Mouse (Mus musculus) erythroblast, embryonic 14.5 days (primary cell): ENCODE data around the gene Magi1. TPM values are rescaled to one million over a fixed set of nuclear protein-coding genes. Genes with fewer than 3 reads are reported as not detected.

Source experiments
- H3K27me3 ChIP-seq: 2 replicates; pipeline ENCODE4 v1.6.1; 2012; ENCODE audit warnings: inconsistent platforms; ENCODE audit not compliant: control insufficient read depth
- H3K36me3 ChIP-seq: 2 replicates; pipeline ENCODE4 v1.6.1; 2012; ENCODE audit warnings: mild to moderate bottlenecking, inconsistent platforms; ENCODE audit not compliant: control insufficient read depth
- H3K4me1 ChIP-seq: 2 replicates; pipeline ENCODE4 v1.6.1; 2012; ENCODE audit warnings: inconsistent platforms; ENCODE audit not compliant: control insufficient read depth
- H3K4me3 ChIP-seq: replicated peaks from 2 replicates; pipeline ENCODE3; 2012; ENCODE audit warnings: moderate library complexity, mild to moderate bottlenecking, inconsistent platforms
- H3K9me3 ChIP-seq: 2 replicates; pipeline ENCODE4 v1.6.1; 2012; ENCODE audit warnings: low read length, inconsistent platforms, mixed read lengths; ENCODE audit not compliant: control insufficient read depth
- GATA1 ChIP-seq: IDR thresholded peaks from 2 replicates; pipeline ENCODE4 v1.6.1; 2012; ENCODE audit warnings: low read length, inconsistent platforms, mixed read lengths
- TAL1 ChIP-seq: IDR thresholded peaks from 3 replicates; pipeline ENCODE4 v1.6.1; 2012; ENCODE audit warnings: low read length, inconsistent platforms, mixed read lengths
- polyA plus RNA-seq: library from polyadenylated mRNA; stranded (reverse); fragments of >175 nt; gene quantifications from 2 replicates; pipeline ENCODE4 v1.2.3, GENCODE M21; 2012

The Magi1 gene
- polyA plus RNA-seq, 1 experiment = 0.16 TPM

GRCm38 (mm10) chr6:93728791-93729190, 554.9 kb downstream of the Magi1 start:
- no peak for TF ChIP-seq TAL1
- TF ChIP-seq GATA1 = no peak
- Histone ChIP-seq H3K27me3 (no peaks in the 10 kb centered on the region), H3K4me3 (no peak overlapping the region), H3K4me1 (no peaks in the 10 kb centered on the region), H3K36me3 (no peaks in the 10 kb centered on the region), H3K9me3 (no peaks in the 10 kb centered on the region)

- TF ChIP-seq TAL1 = no peak
- no peak for TF ChIP-seq GATA1
- no peaks in the 10 kb centered on the region for H3K36me3 ChIP-seq
Observed at GRCm38 (mm10) chr6:93727630-93728178, 556.0 kb downstream of the Magi1 start.

DNA sequence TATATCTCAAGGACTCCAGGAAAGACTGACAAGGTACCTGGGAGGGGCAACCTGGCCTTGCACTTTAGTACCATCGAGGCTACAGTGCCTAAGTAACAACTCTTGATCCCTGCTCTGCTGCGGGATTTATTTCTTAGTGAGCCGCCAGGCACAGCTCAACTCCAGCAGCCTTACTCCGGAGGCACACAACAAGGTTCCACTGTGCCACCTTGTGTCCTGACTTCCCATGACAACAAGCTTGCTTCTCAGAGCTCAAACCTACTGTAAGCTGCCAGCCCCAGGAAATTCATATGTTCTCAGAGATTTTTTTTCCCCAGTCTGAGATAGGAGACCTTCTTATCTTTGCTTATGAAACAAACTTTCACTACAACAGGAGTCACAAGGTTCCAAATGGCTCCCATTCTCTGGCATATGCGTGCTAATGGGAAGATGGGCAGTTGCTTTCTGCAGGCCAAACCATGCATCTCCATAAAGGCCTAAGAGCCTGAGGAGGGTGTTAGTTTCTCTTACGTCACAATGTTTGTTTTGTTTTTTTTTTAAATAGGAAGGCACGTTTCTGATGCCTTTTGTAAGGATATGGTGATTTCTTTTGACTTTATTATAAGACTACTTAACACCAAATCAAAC, 556.8 kb downstream of the Magi1 start:
- TF ChIP-seq TAL1 = no peak
- TF ChIP-seq GATA1 = no peak
- H3K27me3 ChIP-seq = no peaks in the 10 kb centered on the region
- H3K36me3 ChIP-seq = no peaks in the 10 kb centered on the region

More at GRCm38 (mm10) chr6:93727630-93728178, 556.0 kb downstream of the Magi1 start:
- H3K9me3 ChIP-seq = no peaks in the 10 kb centered on the region
- H3K27me3 ChIP-seq = no peaks in the 10 kb centered on the region
- H3K4me3 ChIP-seq = no peak overlapping the region
- H3K4me1 ChIP-seq = no peaks in the 10 kb centered on the region

DNA sequence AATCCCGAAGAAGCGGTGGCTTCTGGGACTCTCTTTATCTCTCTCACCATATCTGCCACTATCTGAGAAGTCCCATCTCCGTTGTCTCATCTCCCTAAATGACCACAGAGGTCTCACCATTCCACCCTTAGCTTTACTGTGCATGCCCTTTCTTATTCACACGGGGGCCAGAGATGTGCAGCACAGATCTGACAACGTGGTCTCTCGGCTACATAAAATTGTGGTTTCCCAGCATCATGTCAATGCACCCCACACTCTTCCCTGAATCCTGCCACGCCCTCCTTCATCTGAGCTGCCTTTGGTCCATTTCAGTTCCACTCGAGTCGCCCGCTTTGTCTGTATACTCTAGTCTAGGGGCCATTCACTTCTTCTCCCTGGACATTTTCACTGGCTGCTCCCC, 557.6 kb downstream of the Magi1 start:
- TF ChIP-seq GATA1 = no peak
- no peak for TF ChIP-seq TAL1
- no peaks in the 10 kb centered on the region for H3K27me3 ChIP-seq
- H3K4me3 ChIP-seq = no peak overlapping the region
- no peaks in the 10 kb centered on the region for H3K9me3 ChIP-seq
- H3K36me3 ChIP-seq = no peaks in the 10 kb centered on the region
- no peaks in the 10 kb centered on the region for H3K4me1 ChIP-seq

More for the DNA sequence above, 556.8 kb downstream of the Magi1 start:
- Histone ChIP-seq H3K4me3 (no peak overlapping the region), H3K4me1 (no peaks in the 10 kb centered on the region), H3K9me3 (no peaks in the 10 kb centered on the region)

GRCm38 (mm10) chr6:93724749-93725148, 559.0 kb downstream of the Magi1 start:
- no peaks in the 10 kb centered on the region for H3K36me3 ChIP-seq
- no peaks in the 10 kb centered on the region for H3K9me3 ChIP-seq
- no peaks in the 10 kb centered on the region for H3K4me1 ChIP-seq
- no peak overlapping the region for H3K4me3 ChIP-seq
- no peak for TF ChIP-seq TAL1
- no peak for TF ChIP-seq GATA1
- no peaks in the 10 kb centered on the region for H3K27me3 ChIP-seq

DNA sequence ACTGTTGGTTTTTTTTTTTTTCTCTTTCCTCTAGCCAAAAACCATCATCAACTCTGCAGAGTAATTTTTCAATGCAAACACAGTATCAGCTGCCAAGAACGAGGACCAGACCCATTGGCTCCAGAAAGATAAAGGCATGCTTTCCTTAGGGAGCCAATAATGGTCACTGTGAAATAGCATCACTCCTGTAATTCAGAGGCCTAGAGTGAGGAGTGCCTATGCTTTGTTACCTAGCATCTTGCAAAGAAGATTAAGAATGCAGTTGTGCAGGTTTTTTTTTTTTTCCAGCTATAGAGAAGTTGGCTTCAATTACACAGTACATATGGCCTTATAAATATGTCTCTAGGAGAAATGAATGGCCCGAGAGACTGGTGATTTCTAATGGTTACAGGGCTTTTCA, 560.5 kb downstream of the Magi1 start:
- H3K36me3 ChIP-seq = no peaks in the 10 kb centered on the region
- no peaks in the 10 kb centered on the region for H3K27me3 ChIP-seq
- no peaks in the 10 kb centered on the region for H3K4me1 ChIP-seq
- H3K4me3 ChIP-seq = no peak overlapping the region
- H3K9me3 ChIP-seq = no peaks in the 10 kb centered on the region
- TF ChIP-seq TAL1 = no peak
- TF ChIP-seq GATA1 = no peak

DNA sequence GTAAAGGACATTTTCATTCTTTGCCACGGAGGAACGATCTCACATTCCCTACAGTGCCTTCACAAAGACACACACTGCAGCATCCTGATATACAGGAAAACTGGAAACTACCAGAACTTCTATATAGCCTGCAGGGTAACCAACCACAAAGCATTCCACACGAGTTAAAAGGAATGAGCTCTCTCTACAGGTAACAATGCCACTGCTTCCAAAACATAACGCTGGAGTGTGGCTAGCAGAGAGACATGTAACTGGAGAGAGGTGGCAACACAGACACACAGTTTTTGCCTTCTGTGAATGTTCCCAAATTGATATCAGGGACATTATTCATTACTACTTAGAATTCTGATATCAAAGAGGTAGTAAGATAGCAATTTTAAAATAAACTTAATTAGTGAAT, 564.2 kb downstream of the Magi1 start:
- Histone ChIP-seq H3K4me1 (no peaks in the 10 kb centered on the region), H3K36me3 (no peaks in the 10 kb centered on the region), H3K4me3 (no peak overlapping the region), H3K27me3 (peaks cover 18% of the 10 kb centered on the region), H3K9me3 (no peaks in the 10 kb centered on the region)
- no peak for TF ChIP-seq TAL1

- TF ChIP-seq GATA1 = no peak
- no peak for TF ChIP-seq TAL1
- Histone ChIP-seq H3K27me3 (peaks cover 18% of the 10 kb centered on the region), H3K9me3 (no peaks in the 10 kb centered on the region), H3K36me3 (no peaks in the 10 kb centered on the region), H3K4me1 (no peaks in the 10 kb centered on the region), H3K4me3 (no peak overlapping the region)
Observed at GRCm38 (mm10) chr6:93718385-93718784, 565.3 kb downstream of the Magi1 start.

GRCm38 (mm10) chr6:93717826-93718375, 565.8 kb downstream of the Magi1 start:
- TF ChIP-seq TAL1 (no peak), GATA1 (no peak)
- no peak overlapping the region for H3K4me3 ChIP-seq
- no peaks in the 10 kb centered on the region for H3K4me1 ChIP-seq
- no peaks in the 10 kb centered on the region for H3K36me3 ChIP-seq
- H3K27me3 ChIP-seq = peaks cover 18% of the 10 kb centered on the region
- H3K9me3 ChIP-seq = no peaks in the 10 kb centered on the region
